Mouse (Mus musculus): ENCODE measurements around the gene Samm50.

DNA sequence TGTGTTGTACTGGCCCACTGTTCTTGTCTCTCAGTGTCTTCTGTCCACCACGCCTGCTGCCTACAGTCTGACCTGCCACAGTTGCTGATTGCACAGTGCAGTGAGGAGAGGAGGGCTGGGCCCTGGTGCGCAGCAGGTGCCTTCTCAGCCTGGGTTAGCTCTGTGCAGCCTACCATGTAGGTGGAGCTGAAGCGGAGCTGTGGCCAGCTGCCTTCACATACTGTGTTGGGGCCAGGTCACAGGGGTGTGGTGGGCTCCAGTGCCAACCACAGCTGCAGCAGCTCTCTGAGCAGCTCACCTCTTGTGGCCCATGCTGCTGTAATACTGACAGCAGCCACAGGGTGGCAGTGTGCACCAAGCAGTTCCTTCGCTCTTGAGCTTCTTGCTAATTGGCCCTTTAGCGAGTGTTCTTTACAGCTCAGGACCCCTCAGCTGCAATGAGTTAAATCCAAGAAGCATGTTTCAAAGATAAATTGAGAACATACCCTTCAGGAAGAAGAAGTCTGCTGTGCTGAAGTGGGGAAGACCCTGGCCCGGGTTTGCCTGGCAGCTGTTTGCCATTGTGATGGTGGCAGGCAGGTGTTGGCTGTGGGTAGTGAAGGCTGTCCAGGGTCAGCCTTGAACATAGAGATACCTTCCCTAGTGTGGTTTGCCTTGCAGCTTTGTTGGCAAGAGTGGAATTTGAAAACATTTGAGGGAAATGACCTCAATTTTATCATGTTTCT, 20.2 kb downstream of the Samm50 start:
- TF ChIP-seq CTCF (IDR thresholded peaks at IDR 0.05; ENCODE audit: control insufficient read depth, insufficient read depth, low read length) (peak; percentile 100), POLR2A (IDR thresholded peaks at IDR 0.05; ENCODE audit: borderline replicate concordance, control insufficient read depth, low read depth, low read length) (no peak)
